Mouse (Mus musculus): ENCODE measurements around the gene Atxn7l2. TPM values are rescaled to one million over a fixed set of nuclear protein-coding genes. Genes with fewer than 3 reads are reported as not detected.

The Atxn7l2 gene
- polyA plus RNA-seq, 1 experiment from 2014 or later: 19.9 TPM

DNA sequence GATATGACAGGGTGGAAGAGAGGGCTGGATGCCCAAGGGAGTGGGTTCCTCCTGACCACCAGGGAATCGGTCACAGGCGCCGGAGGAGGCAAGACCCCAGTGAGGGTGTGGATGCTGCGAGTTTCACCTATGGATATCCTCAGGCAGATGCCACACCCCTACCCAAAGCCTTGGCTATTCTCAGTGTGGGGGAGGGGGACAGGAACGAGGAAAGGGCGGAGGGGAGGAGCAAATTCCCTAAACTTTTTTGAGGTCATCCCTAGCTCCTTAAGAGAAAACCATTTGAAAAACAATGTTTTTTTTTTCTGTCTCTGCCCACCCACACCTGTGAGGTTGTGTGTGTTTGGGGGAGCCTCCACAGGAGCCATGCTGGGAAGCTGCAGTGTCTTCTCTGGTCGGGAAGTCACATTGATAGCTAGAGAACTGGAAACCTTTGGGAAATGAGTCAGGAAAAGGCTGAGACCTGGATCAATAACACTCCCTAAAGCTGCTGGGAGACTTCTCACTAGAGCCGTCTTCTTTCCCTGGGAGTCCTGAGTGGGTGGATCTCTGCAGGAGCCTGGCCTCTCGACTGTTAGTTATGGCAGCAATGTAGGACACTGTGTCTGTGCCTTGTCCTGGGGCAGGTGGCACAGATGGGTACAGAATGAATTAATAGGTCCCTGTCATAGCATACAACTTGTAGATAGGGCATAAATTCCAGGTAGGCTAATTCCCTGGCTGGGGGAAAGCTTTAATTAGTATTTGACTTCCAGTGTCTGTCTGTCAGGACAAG, 21.8 kb downstream of the Atxn7l2 start:
- H3K9ac ChIP-seq (replicated peaks; ENCODE audit: low read depth, low read length): no peak overlapping the region
- H3K36me3 ChIP-seq (ENCODE audit: control insufficient read depth, insufficient read depth, low read length): no peaks in the 10 kb centered on the region
- H3K27me3 ChIP-seq (ENCODE audit: control insufficient read depth, insufficient read depth, low read length): no peaks in the 10 kb centered on the region
- ATAC-seq (ENCODE audit: insufficient number of reproducible peaks, insufficient read depth, low FRiP score, low read depth): no peak
- no peak overlapping the region for H3K27ac ChIP-seq (ENCODE audit: low read length)
- H3K9me3 ChIP-seq (ENCODE audit: control insufficient read depth, low read depth, low read length): no peaks in the 10 kb centered on the region
- H3K4me2 ChIP-seq (replicated peaks; ENCODE audit: low read depth, low read length): no peak overlapping the region
- no peak overlapping the region for H3K4me3 ChIP-seq (ENCODE audit: low read depth, low read length)
- H3K4me1 ChIP-seq (ENCODE audit: control insufficient read depth, insufficient read depth, low read length): peaks cover 2% of the 10 kb centered on the region; the same call in 1 of the 2 replicates
- 71% methylated on average over 9 of the region's 9 CpGs for WGBS

DNA sequence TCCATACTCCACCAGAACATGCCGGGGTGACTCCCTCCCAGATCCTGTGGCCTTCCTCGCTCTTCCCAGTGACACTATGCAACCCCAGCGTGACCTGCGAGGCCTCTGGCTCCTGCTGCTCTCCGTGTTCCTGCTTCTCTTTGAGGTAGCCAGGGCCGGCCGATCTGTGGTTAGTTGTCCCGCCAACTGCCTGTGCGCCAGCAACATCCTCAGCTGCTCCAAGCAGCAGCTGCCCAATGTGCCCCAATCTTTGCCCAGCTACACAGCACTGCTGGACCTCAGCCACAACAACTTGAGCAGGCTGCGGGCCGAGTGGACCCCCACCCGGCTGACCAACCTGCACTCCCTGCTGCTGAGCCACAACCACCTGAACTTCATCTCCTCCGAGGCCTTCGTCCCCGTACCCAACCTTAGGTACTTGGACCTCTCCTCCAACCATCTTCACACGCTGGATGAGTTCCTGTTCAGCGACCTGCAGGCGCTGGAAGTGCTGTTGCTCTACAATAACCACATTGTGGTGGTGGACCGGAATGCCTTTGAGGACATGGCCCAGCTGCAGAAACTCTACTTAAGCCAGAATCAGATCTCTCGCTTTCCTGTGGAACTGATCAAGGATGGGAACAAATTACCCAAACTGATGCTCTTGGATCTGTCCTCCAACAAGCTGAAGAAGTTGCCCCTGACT, 23.5 kb downstream of the Atxn7l2 start:
- 63% methylated on average over 20 of the region's 20 CpGs for WGBS
- Histone ChIP-seq H3K9ac (replicated peaks; ENCODE audit: low read depth, low read length) (no peak overlapping the region), H3K27me3 (ENCODE audit: control insufficient read depth, insufficient read depth, low read length) (no peaks in the 10 kb centered on the region), H3K27ac (ENCODE audit: low read length) (no peak overlapping the region), H3K4me3 (ENCODE audit: low read depth, low read length) (peak overlapping the region; percentile 63), H3K4me2 (replicated peaks; ENCODE audit: low read depth, low read length) (0 out of 2 replicates have a peak overlapping the region, but pooled peaks have one; percentile 82), H3K36me3 (ENCODE audit: control insufficient read depth, insufficient read depth, low read length) (no peaks in the 10 kb centered on the region), H3K4me1 (ENCODE audit: control insufficient read depth, insufficient read depth, low read length) (peaks cover 2% of the 10 kb centered on the region; the same call in 1 of the 2 replicates), H3K9me3 (ENCODE audit: control insufficient read depth, low read depth, low read length) (no peaks in the 10 kb centered on the region)
- no peak for ATAC-seq (ENCODE audit: insufficient number of reproducible peaks, insufficient read depth, low FRiP score, low read depth)

DNA sequence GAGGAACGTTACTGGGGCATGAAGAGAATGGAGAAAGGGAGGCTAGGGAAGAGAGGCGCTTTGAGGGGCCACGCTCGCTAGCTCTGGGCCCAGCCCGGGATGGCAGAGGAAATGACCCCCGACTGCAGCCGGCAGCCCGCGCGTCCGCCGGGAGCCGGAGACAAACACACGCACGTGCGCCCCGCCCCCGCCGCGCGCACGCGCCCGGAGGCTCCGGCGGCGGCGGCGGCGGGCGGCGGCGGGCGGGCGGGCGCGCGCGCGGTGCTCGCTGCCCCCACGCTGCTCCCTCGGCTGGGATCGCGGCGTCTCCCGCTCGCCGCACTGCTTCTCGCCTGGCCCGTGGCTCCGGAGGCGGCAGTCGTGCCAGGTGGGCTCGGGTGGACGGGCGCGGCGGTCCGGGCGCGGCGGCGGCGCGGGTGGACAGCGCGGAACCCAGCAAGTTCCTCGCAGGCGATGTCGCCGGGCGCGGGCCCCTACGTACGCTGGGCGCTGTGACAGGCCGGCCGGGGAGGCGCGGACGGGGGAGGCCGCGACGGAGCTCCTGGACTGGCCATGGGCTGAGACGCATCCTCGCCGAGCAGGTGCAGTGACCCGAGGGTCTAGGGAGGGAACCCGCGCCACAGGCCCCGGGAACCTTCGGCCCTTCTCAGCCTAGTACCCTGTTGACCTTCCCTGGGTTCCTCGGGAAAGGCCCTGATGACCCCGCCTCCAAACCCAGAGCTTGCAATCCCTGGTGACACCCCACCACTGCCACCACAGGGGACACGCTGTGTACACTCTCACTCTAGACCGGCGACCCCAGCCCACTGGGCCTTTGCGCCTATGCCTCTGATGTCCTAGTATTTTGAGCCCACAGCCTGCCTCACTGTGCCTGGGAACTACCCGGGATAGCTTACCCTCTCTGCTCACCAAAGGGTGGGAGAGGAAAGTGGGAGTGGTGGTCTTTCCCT, 24.4 kb downstream of the Atxn7l2 start, which contains the start of gene Amigo1:
Gene Amigo1 (plus strand): TSS at position 238 of the 950 bp plus-strand sequence.
- no peaks in the 10 kb centered on the region for H3K9me3 ChIP-seq (ENCODE audit: control insufficient read depth, low read depth, low read length)
- H3K4me1 ChIP-seq (ENCODE audit: control insufficient read depth, insufficient read depth, low read length): peaks cover 2% of the 10 kb centered on the region; the same call in 1 of the 2 replicates
- peak within 1 kb of the TSS; percentile 63 for H3K4me3 ChIP-seq (ENCODE audit: low read depth, low read length)
- H3K36me3 ChIP-seq (ENCODE audit: control insufficient read depth, insufficient read depth, low read length): no peaks in the 10 kb centered on the region
- WGBS: 2% methylated on average over 75 of the region's 100 CpGs
- no peak within 1 kb of the TSS for H3K27ac ChIP-seq (ENCODE audit: low read length)
- peak within 1 kb of the TSS; percentile 47 for H3K9ac ChIP-seq (replicated peaks; ENCODE audit: low read depth, low read length)
- 0 out of 2 replicates have a peak, but pooled peaks have one; percentile 25 for ATAC-seq (ENCODE audit: insufficient number of reproducible peaks, insufficient read depth, low FRiP score, low read depth)
- H3K4me2 ChIP-seq (replicated peaks; ENCODE audit: low read depth, low read length): peak within 1 kb of the TSS; percentile 82
- no peaks in the 10 kb centered on the region for H3K27me3 ChIP-seq (ENCODE audit: control insufficient read depth, insufficient read depth, low read length)

DNA sequence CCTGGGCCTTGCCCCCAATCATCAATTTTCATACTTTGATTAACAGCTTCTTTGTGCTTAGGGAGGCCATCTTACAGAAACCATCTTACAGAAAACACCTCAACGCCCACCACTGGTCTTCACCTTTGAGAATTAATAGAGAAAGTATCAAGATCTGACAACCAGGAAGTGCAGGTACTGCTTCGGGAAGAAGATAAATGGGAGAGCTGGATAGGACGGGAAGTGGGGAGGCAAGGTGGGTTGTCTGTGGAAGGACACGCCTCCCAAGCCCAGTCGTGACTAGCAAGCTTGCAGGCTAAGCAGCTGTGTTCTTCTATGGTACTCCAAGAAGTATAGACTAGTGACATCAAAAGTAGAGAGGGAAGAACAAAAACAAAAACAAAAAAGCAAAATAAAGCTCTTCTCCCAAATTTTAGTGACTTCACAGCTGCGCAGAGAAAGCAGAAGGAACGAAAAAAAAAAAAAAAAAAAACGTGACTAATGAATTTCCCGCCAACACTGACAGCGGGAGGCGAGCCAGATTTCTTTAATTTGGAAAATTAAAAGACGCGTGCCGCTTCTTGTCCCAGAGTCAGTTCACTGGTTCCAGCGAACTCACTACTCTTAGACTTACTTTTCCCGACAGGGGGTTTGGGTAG, 25.2 kb downstream of the Atxn7l2 start:
- Histone ChIP-seq H3K9me3 (ENCODE audit: control insufficient read depth, low read depth, low read length) (no peaks in the 10 kb centered on the region), H3K4me1 (ENCODE audit: control insufficient read depth, insufficient read depth, low read length) (peaks cover 2% of the 10 kb centered on the region; the same call in 1 of the 2 replicates), H3K9ac (replicated peaks; ENCODE audit: low read depth, low read length) (peak overlapping the region; percentile 47; the same call in 1 of the 2 replicates), H3K27me3 (ENCODE audit: control insufficient read depth, insufficient read depth, low read length) (no peaks in the 10 kb centered on the region), H3K27ac (ENCODE audit: low read length) (no peak overlapping the region), H3K4me3 (ENCODE audit: low read depth, low read length) (peak overlapping the region; percentile 63), H3K4me2 (replicated peaks; ENCODE audit: low read depth, low read length) (peak overlapping the region; percentile 82), H3K36me3 (ENCODE audit: control insufficient read depth, insufficient read depth, low read length) (no peaks in the 10 kb centered on the region)
- no peak for ATAC-seq (ENCODE audit: insufficient number of reproducible peaks, insufficient read depth, low FRiP score, low read depth)
- 2% methylated on average over 16 of the region's 16 CpGs for WGBS

DNA sequence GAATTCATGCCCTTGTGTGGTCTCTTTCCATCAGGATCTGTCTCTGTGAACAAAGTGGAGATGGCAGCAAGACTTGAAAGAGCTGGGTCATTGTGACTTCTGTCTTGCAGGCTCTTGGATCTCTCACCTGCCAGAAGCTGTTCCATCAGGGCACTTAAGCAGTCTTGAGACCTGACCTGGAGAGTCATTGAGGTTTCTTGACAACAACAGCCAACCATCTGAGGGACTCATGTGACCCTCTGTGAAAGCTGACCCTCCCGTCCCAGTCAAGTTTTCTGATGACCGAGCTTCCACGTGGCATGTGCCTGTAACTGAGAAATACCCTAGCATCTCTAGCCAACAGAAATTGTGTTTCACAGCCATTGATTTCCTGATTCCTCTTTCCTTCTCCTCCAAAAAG, 26.0 kb downstream of the Atxn7l2 start:
- Histone ChIP-seq H3K27me3 (ENCODE audit: control insufficient read depth, insufficient read depth, low read length) (no peaks in the 10 kb centered on the region), H3K4me1 (ENCODE audit: control insufficient read depth, insufficient read depth, low read length) (peaks cover under 1% of the 10 kb centered on the region; the same call in 1 of the 2 replicates), H3K9me3 (ENCODE audit: control insufficient read depth, low read depth, low read length) (no peaks in the 10 kb centered on the region), H3K27ac (ENCODE audit: low read length) (no peak overlapping the region), H3K4me3 (ENCODE audit: low read depth, low read length) (no peak overlapping the region), H3K9ac (replicated peaks; ENCODE audit: low read depth, low read length) (no peak overlapping the region), H3K4me2 (replicated peaks; ENCODE audit: low read depth, low read length) (no peak overlapping the region), H3K36me3 (ENCODE audit: control insufficient read depth, insufficient read depth, low read length) (no peaks in the 10 kb centered on the region)
- ATAC-seq (ENCODE audit: insufficient number of reproducible peaks, insufficient read depth, low FRiP score, low read depth): no peak
- 78% methylated on average over 3 of the region's 3 CpGs for WGBS

DNA sequence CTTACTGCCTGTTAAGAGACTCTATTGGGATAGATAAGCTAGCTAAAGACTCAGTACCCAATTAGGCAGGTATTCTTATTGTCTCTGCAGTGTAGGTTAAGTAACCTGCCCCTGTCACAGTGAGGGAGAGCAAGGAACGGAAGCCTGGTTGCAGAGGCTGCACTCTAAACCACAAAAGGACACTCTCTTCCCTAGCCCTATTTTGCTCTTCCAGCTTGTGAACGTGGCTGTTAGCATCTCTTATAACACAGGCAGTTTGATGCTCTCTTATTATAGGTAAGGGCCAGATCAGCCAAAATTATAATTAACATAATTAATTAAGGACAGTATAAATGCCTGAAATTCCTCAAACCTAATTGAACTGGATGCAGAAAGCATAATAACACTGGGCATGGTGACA, 30.2 kb downstream of the Atxn7l2 start:
- Histone ChIP-seq H3K36me3 (ENCODE audit: control insufficient read depth, insufficient read depth, low read length) (no peaks in the 10 kb centered on the region), H3K27me3 (ENCODE audit: control insufficient read depth, insufficient read depth, low read length) (no peaks in the 10 kb centered on the region), H3K4me3 (ENCODE audit: low read depth, low read length) (no peak overlapping the region), H3K4me2 (replicated peaks; ENCODE audit: low read depth, low read length) (no peak overlapping the region), H3K9ac (replicated peaks; ENCODE audit: low read depth, low read length) (no peak overlapping the region), H3K9me3 (ENCODE audit: control insufficient read depth, low read depth, low read length) (no peaks in the 10 kb centered on the region), H3K4me1 (ENCODE audit: control insufficient read depth, insufficient read depth, low read length) (0 out of 2 replicates have a peak, but pooled peaks cover under 1% of the 10 kb centered on the region), H3K27ac (ENCODE audit: low read length) (no peak overlapping the region)
- WGBS: 56% methylated on average over 2 of the region's 2 CpGs
- no peak for ATAC-seq (ENCODE audit: insufficient number of reproducible peaks, insufficient read depth, low FRiP score, low read depth)

DNA sequence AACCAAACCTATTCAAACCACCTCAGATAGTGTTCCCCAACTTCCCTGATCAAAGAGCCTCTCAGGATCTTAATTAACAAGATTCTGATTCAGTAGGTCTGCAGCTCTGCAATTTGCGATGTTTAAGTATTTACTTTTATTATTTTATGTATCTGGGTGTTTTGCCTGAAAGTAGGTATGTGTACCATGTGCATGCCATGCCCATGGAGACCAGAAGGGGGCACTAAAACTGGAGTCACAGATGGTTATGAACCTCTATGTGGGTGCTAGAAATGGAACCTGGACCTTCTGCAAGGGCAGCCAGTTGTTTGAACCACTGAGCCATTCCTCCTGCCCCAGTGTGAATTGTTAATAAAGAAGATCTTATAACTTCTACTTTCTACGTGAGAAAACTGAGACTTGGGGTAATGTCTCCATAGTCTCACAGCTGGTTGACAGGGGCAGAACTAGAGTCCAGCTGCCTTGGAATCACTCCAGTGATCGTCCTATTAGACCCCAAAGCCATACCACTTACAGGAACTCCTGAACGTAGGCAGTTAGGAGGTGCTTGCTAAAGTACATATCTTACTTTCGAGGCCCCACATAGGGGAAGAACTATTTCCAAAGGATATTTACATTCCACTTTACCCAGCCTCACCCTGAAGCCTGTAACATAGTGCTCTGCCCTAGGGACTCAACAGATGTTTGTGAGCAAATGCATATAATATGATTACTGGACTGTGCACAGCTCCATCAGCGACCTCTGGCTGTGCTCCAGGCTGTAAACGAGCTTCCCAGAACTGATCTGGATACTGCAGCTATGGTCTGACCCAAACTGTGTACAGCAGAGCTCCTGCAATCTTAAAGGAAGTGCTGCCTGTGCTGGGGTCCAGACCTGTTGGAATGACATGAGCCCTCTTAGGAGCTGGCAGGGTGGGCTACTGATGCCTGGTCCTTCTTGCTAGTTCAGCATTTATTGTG, 31.7 kb downstream of the Atxn7l2 start:
- H3K9me3 ChIP-seq (ENCODE audit: control insufficient read depth, low read depth, low read length): no peaks in the 10 kb centered on the region
- no peak overlapping the region for H3K27ac ChIP-seq (ENCODE audit: low read length)
- ATAC-seq (ENCODE audit: insufficient number of reproducible peaks, insufficient read depth, low FRiP score, low read depth): peak; percentile 80; the same call in 1 of the 2 replicates
- H3K27me3 ChIP-seq (ENCODE audit: control insufficient read depth, insufficient read depth, low read length): no peaks in the 10 kb centered on the region
- no peak overlapping the region for H3K4me2 ChIP-seq (replicated peaks; ENCODE audit: low read depth, low read length)
- no peak overlapping the region for H3K4me3 ChIP-seq (ENCODE audit: low read depth, low read length)
- H3K9ac ChIP-seq (replicated peaks; ENCODE audit: low read depth, low read length): no peak overlapping the region
- 49% methylated on average over 7 of the region's 7 CpGs for WGBS
- H3K4me1 ChIP-seq (ENCODE audit: control insufficient read depth, insufficient read depth, low read length): peaks cover 7% of the 10 kb centered on the region; the same call in 1 of the 2 replicates
- H3K36me3 ChIP-seq (ENCODE audit: control insufficient read depth, insufficient read depth, low read length): no peaks in the 10 kb centered on the region
